Mouse (Mus musculus): ENCODE data around the gene Hhat. TPM values are rescaled to one million over a fixed set of nuclear protein-coding genes. Genes with fewer than 3 reads are reported as not detected.

The Hhat gene
- polyA plus RNA-seq, 1 experiment from 2014 or later, result 15.4 TPM

- Histone ChIP-seq H3K9me3 (replicated peaks) (no peaks in the 10 kb centered on the region), H3K4me3 (replicated peaks) (no peak overlapping the region), H3K27ac (no peak overlapping the region), H3K4me2 (no peak overlapping the region), H3K27me3 (no peaks in the 10 kb centered on the region), H3K4me1 (no peaks in the 10 kb centered on the region), H3K36me3 (peaks cover 8% of the 10 kb centered on the region), H3K9ac (no peak overlapping the region)
- no peak for ATAC-seq (replicated peaks; ENCODE audit: low FRiP score)
Observed at GRCm38 (mm10) chr1:192661612-192662011, 109.4 kb downstream of the Hhat start.

DNA sequence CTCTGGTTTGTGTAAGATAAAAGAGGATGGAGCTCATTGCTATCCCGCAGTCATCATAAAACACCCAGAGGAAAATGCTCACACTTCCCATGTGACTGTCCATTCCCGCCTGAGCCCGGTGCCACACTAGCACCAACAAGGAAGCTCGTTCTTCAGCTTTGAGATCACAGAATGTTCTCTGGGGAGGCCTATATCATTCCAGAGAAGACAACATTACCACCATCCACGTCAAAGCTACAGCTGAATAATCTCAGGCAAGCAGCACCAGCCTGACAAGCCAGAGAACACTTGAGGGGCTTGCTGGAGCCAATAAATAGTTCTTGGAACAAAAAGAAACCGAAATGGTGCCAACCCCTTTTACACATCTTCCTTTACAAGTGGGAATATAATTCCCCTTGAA, 113.6 kb downstream of the Hhat start:
- no peak for ATAC-seq (replicated peaks; ENCODE audit: low FRiP score)
- 52% methylated on average over 6 of the region's 6 CpGs for WGBS
- H3K4me1 ChIP-seq, result no peaks in the 10 kb centered on the region
- H3K36me3 ChIP-seq, result peaks cover 8% of the 10 kb centered on the region
- H3K9ac ChIP-seq, result no peak overlapping the region
- no peaks in the 10 kb centered on the region for H3K27me3 ChIP-seq
- H3K4me2 ChIP-seq, result no peak overlapping the region
- no peaks in the 10 kb centered on the region for H3K9me3 ChIP-seq (replicated peaks)
- H3K27ac ChIP-seq, result no peak overlapping the region
- H3K4me3 ChIP-seq (replicated peaks), result no peak overlapping the region

- H3K9me3 ChIP-seq (replicated peaks), result no peaks in the 10 kb centered on the region
- no peak overlapping the region for H3K27ac ChIP-seq
- H3K9ac ChIP-seq, result no peak overlapping the region
- no peaks in the 10 kb centered on the region for H3K36me3 ChIP-seq
- WGBS, result 66% methylated on average over 8 of the region's 8 CpGs
- H3K4me2 ChIP-seq, result no peak overlapping the region
- no peaks in the 10 kb centered on the region for H3K4me1 ChIP-seq
- H3K27me3 ChIP-seq, result no peaks in the 10 kb centered on the region
- H3K4me3 ChIP-seq (replicated peaks), result no peak overlapping the region
- ATAC-seq (replicated peaks; ENCODE audit: low FRiP score), result no peak
Observed at GRCm38 (mm10) chr1:192651981-192652605, 118.9 kb downstream of the Hhat start.

GRCm38 (mm10) chr1:192650586-192650985, 120.4 kb downstream of the Hhat start:
- Histone ChIP-seq H3K36me3 (no peaks in the 10 kb centered on the region), H3K9me3 (replicated peaks) (no peaks in the 10 kb centered on the region), H3K4me3 (replicated peaks) (no peak overlapping the region), H3K4me2 (no peak overlapping the region), H3K9ac (no peak overlapping the region), H3K27me3 (no peaks in the 10 kb centered on the region), H3K27ac (no peak overlapping the region), H3K4me1 (no peaks in the 10 kb centered on the region)
- no peak for ATAC-seq (replicated peaks; ENCODE audit: low FRiP score)
- 76% methylated on average over 7 of the region's 7 CpGs for WGBS

GRCm38 (mm10) chr1:192650023-192650422, 121.0 kb downstream of the Hhat start:
- no peak for ATAC-seq (replicated peaks; ENCODE audit: low FRiP score)
- Histone ChIP-seq H3K4me2 (no peak overlapping the region), H3K9ac (no peak overlapping the region), H3K36me3 (no peaks in the 10 kb centered on the region), H3K4me3 (replicated peaks) (no peak overlapping the region), H3K9me3 (replicated peaks) (no peaks in the 10 kb centered on the region), H3K27me3 (no peaks in the 10 kb centered on the region), H3K27ac (no peak overlapping the region), H3K4me1 (no peaks in the 10 kb centered on the region)
- WGBS, result 79% methylated on average over 4 of the region's 4 CpGs

DNA sequence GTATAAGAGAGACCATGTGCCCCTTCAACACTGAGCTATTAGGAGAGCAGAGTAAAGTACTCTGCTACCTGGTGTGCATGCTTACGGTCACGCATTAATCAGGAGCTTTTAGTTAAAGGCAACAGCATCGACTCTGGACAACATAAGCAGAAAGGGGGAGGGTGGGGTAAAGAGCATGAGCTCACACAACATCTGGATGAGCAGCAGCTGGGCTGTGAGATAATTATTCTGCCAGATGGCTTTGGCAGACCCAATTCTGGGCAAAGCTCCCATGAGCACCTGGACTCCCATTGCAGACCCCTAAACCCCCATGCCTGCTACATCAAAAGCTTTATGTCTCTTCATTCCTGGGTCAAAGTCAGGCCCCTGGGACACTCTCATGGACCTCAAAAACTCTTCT, 121.8 kb downstream of the Hhat start:
- H3K36me3 ChIP-seq, result no peaks in the 10 kb centered on the region
- ATAC-seq (replicated peaks; ENCODE audit: low FRiP score), result no peak

GRCm38 (mm10) chr1:192647361-192647760, 123.7 kb downstream of the Hhat start:
- no peaks in the 10 kb centered on the region for H3K27me3 ChIP-seq
- H3K9ac ChIP-seq, result no peak overlapping the region
- no peaks in the 10 kb centered on the region for H3K4me1 ChIP-seq
- no peak for ATAC-seq (replicated peaks; ENCODE audit: low FRiP score)
- WGBS, result 69% methylated on average over 2 of the region's 2 CpGs
- no peak overlapping the region for H3K4me3 ChIP-seq (replicated peaks)
- H3K27ac ChIP-seq, result no peak overlapping the region
- no peaks in the 10 kb centered on the region for H3K36me3 ChIP-seq
- no peak overlapping the region for H3K4me2 ChIP-seq
- no peaks in the 10 kb centered on the region for H3K9me3 ChIP-seq (replicated peaks)

More for the DNA sequence above, 121.8 kb downstream of the Hhat start:
- Histone ChIP-seq H3K27me3 (no peaks in the 10 kb centered on the region), H3K9ac (no peak overlapping the region), H3K4me3 (replicated peaks) (no peak overlapping the region), H3K27ac (no peak overlapping the region), H3K9me3 (replicated peaks) (no peaks in the 10 kb centered on the region), H3K4me1 (no peaks in the 10 kb centered on the region), H3K4me2 (no peak overlapping the region)
- 74% methylated on average over 3 of the region's 3 CpGs for WGBS

DNA sequence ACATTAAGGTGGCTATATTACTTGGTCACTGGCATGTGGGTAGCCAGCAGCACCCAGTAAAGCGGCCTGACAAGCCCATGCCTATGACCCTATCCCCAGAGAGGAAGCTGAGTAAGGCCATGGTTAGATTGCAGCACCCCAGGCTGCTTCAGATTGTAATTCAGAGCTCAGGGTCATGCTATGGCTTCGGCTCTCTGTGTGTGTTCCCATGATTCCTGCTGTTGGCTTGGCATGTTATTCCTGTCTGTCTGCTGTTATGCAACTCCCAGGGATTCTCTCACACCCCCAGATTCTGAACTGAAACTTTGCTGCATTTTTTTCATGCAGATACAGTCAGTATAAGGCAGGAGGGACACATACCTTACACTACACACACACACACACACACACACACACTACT, 128.9 kb downstream of the Hhat start:
- 84% methylated on average over 2 of the region's 2 CpGs for WGBS
- ATAC-seq (replicated peaks; ENCODE audit: low FRiP score), result no peak

DNA sequence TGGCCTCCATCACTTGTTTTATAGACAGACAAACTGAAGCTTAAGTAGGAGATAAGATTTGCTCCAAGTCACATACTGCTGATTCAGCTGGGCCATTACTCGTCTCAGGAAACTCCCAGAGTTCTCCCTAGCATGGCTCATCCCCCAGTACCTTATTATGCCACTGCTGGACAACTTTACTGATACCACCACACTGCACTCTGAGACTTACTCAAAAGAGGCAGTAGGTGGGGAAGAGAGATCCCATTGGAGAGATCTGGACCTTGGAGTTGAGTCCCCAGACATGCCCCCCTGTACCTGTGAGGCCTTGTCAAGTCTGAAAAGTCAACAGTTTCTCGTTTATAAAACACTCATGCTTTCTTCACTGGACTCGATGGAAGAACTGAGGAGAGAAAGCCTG, 131.8 kb downstream of the Hhat start:
- Histone ChIP-seq H3K36me3 (no peaks in the 10 kb centered on the region), H3K4me3 (replicated peaks) (no peak overlapping the region), H3K27ac (no peak overlapping the region), H3K27me3 (no peaks in the 10 kb centered on the region), H3K4me1 (no peaks in the 10 kb centered on the region), H3K4me2 (no peak overlapping the region), H3K9ac (no peak overlapping the region), H3K9me3 (replicated peaks) (no peaks in the 10 kb centered on the region)
- ATAC-seq (replicated peaks; ENCODE audit: low FRiP score), result no peak
- 58% methylated on average over 3 of the region's 3 CpGs for WGBS

More for the DNA sequence above, 128.9 kb downstream of the Hhat start:
- Histone ChIP-seq H3K4me2 (no peak overlapping the region), H3K27me3 (no peaks in the 10 kb centered on the region), H3K36me3 (no peaks in the 10 kb centered on the region), H3K4me1 (no peaks in the 10 kb centered on the region), H3K9ac (no peak overlapping the region), H3K9me3 (replicated peaks) (no peaks in the 10 kb centered on the region), H3K4me3 (replicated peaks) (no peak overlapping the region), H3K27ac (no peak overlapping the region)

GRCm38 (mm10) chr1:192621843-192622242, 149.2 kb downstream of the Hhat start:
- H3K4me1 ChIP-seq, result no peaks in the 10 kb centered on the region
- H3K9me3 ChIP-seq (replicated peaks), result no peaks in the 10 kb centered on the region
- no peak for ATAC-seq (replicated peaks; ENCODE audit: low FRiP score)
- H3K9ac ChIP-seq, result no peak overlapping the region
- H3K4me2 ChIP-seq, result no peak overlapping the region
- no peaks in the 10 kb centered on the region for H3K36me3 ChIP-seq
- no peak overlapping the region for H3K27ac ChIP-seq
- WGBS, result 82% methylated on average over 2 of the region's 2 CpGs
- no peaks in the 10 kb centered on the region for H3K27me3 ChIP-seq
- H3K4me3 ChIP-seq (replicated peaks), result no peak overlapping the region

- 60% methylated on average over 6 of the region's 6 CpGs for WGBS
- Histone ChIP-seq H3K27ac (no peak overlapping the region), H3K4me3 (replicated peaks) (no peak overlapping the region), H3K27me3 (no peaks in the 10 kb centered on the region), H3K9ac (no peak overlapping the region), H3K36me3 (no peaks in the 10 kb centered on the region), H3K9me3 (replicated peaks) (no peaks in the 10 kb centered on the region), H3K4me1 (peaks cover 4% of the 10 kb centered on the region; the same call in 1 of the 2 replicates), H3K4me2 (no peak overlapping the region)
- no peak for ATAC-seq (replicated peaks; ENCODE audit: low FRiP score)
Observed at GRCm38 (mm10) chr1:192613271-192613670, 157.8 kb downstream of the Hhat start.

- Histone ChIP-seq H3K9me3 (replicated peaks) (no peaks in the 10 kb centered on the region), H3K4me2 (no peak overlapping the region), H3K4me1 (peaks cover 4% of the 10 kb centered on the region; the same call in 1 of the 2 replicates), H3K4me3 (replicated peaks) (no peak overlapping the region), H3K9ac (no peak overlapping the region), H3K27me3 (no peaks in the 10 kb centered on the region), H3K36me3 (no peaks in the 10 kb centered on the region), H3K27ac (no peak overlapping the region)
- no peak for ATAC-seq (replicated peaks; ENCODE audit: low FRiP score)
- WGBS, result 81% methylated on average over 11 of the region's 11 CpGs
Observed at GRCm38 (mm10) chr1:192611996-192612739, 158.9 kb downstream of the Hhat start.

All from kidney, embryonic 15.5 days (tissue).